Mouse (Mus musculus) A20 (cell line): ENCODE data around the gene B3gnt3.
A peak's percentile ranks its signal among the peaks of the same experiment; 100 is the strongest.
"Not testable (repeated sequence)": the region's sequence is repeated elsewhere in the genome, so short reads cannot be mapped to it uniquely, and the experiment has no call there.

Experiments used
- DNase-seq: peaks from one replicate; pipeline ENCODE4 v3.0.0-alpha.2; 2011; ENCODE audit warnings: low read depth, low spot score

The B3gnt3 gene

DNA sequence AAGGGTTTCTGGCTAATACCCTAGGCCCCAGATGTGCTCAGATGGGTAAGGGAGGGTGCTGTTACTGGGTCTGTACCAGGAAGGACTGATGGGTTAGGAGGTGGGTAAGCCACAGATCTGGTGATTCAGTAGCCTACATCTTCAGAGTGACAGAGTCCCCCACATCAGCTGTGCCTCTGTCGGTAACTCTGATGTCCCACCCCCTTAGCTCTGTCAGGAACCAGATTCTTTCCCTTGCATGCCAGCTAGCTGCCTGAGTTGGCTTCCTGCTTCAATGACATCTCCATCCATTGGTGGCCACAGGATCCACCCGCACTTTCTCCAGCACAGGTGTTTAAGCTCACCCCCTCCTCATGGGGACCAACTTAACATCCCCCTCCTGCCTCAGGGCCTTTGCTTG lies 10.0 kb upstream of the B3gnt3 start:
- no peak for DNase-seq

GRCm38 (mm10) chr8:71709800-71710446 lies 8.3 kb upstream of the B3gnt3 start:
- peak; percentile 86 for DNase-seq

- no peak for DNase-seq
Observed at GRCm38 (mm10) chr8:71709134-71709799, 7.7 kb upstream of the B3gnt3 start.

DNA sequence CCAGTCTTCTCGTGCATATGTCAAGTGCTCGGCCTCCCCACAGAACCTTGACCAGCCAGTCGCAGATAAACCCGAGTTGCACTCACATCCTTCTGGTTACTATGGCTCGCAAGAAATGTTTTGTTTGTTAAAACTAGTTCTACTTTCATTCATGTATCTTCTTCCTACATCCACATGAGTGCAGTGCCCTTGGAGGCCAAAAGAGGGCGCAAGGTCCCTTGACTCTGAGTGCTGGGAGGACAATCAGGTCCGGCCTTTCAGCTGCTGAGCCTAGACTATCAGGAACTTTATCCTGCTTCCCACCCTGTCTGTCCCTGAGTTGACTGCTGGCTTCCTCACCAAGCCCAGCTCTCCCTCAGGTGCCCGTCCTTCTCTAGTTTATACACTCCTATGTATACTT lies 6.3 kb upstream of the B3gnt3 start:
- peak; percentile 80 for DNase-seq

GRCm38 (mm10) chr8:71703400-71703799 lies 1.8 kb upstream of the B3gnt3 start:
- not testable (repeated sequence) for DNase-seq

DNA sequence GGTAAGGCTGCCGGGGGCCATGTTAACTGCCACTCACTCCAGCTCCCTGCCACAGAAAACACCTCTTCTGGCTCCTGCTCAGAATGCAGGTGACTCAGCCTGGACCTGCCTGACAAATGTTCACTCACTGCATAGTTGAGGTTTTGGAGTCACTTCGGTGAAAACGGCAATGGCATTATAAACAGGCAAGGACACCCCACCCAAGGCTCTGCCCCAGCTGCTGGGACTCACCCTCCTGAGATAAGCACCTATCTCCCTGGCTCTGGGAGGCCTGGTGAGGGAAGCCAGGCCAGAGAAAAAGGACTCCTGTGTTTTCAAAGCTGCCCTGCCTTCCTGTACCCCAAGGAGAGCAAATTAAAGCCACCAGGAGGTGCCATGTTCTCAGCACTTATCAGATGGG lies 1.3 kb upstream of the B3gnt3 start:
- DNase-seq, result no peak

- DNase-seq, result no peak
Observed at GRCm38 (mm10) chr8:71702087-71702432, 471 bp upstream of the B3gnt3 start.

DNA sequence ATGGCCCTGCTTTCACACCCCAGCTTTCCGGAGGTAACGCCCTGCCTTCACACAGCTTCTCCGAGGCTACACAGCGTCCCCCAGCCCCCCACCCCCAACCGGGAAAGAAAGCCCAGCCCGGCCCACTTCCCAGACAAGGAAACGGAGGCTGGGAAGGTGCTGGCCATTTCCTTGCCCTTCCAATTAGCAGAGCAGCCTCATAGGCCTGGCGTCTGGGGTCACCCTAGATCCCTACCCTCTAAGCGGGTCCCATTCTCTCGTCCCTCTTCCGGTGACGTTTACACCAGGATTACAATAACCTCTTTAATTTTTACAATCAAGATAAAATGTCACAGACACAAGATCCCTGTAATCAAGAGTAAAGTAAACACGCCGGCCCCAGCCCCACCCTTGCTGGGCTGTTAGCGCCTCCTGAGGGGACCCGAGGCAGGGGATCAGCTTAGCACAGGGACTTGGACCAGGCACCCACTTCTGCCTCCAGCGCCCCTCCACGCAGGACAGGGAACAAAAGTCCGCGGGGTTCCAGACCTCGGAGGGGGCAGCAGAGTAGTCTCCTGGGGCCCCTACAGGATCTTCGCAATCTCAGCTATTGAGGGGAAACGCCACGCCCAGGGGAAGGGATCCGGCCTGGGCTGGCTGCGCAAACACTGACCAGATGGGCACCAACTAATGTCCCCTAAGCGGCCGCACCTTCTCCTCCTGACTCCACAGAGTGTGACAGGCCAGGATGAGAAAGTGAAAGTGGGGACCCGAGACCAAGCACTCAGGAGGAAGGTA lies 908 bp downstream of the B3gnt3 start:
- no peak for DNase-seq

DNA sequence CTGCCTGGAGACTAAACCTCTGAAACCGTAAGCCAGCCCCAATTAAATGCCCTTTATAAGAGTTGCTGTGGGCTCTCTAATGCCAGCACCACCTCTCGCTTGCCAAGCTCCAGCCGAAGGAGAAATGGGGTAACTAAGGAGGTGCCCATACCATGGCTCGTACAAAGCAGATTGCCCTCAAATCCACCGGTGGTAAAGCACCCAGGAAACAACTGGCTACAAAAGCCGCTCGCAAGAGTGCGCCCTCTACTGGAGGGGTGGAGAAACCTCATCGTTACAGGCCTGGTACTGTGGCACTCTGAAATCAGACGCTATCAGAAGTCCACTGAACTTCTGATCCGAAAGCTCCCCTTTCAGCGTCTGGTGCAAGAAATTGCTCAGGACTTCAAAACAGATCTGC lies 6.1 kb downstream of the B3gnt3 start:
- DNase-seq, result not testable (repeated sequence)

DNA sequence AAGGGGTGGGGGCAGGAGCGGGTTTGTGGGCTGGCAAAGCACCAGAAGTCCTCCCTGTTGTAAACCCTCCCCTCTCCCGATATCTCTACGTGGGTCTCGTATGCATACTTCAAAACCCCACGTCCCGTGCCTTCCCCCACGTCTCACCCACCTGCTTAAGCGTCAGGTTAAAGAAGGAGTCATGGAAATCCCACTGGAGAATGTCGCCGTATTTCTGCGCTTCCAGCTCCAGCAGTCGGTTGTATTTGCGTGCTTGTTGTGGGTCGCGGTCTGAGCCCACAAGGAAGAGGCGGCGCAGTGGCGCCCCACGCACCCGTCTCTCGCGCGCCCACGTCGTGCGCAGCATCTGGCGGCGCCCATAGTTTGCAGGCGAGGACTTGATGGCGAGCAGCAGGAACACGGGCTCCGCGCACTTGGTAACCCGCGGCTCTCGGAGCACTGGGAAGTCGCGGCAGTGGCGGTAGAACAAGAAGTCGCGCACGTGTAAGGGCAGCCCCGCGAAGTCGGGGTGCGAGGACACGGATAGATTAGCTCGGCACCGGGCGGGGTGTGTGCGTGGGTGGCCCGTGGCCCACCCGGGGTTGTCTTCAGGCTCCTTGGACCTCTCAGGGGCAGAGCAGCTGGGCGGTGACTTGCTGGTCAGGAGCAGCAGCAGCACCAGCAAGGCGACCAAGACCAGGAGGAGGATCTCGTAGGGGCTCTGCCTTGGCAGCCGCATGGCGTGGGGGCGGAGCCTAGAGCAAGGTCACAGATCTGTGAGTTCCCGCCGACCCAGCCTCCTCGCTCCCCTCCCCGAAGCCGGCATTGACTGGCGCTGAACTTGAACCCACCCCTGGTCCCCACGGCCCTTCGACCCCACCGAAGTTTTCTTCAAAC lies 8.2 kb downstream of the B3gnt3 start:
- no peak for DNase-seq

- no peak for DNase-seq
Observed at GRCm38 (mm10) chr8:71692509-71692908, 9.1 kb downstream of the B3gnt3 start.

GRCm38 (mm10) chr8:71689028-71689427 lies 12.6 kb downstream of the B3gnt3 start, which contains the start of gene Insl3:
TSS of gene Insl3 (plus strand) at chr8:71689214.
- DNase-seq, result no peak

DNA sequence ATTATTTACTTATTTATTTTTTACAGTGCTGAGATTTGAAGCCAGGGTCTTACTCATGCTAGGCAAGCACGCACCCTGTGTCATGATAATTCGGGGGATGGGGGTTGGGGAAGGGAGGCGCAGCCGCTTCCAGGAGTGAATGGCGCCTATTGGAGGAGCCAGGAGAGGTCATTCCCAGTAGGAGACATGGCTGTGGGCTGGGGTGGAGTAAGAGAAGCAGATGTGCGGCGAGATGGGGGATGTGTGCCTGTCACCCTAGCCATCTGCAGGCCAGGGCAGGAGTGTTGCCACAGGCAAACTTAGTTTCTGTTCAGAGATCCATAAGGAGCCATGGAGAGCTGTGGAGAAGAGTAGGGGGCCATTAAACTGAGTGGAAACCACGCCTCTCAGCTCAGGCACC lies 14.0 kb downstream of the B3gnt3 start:
- no peak for DNase-seq

DNA sequence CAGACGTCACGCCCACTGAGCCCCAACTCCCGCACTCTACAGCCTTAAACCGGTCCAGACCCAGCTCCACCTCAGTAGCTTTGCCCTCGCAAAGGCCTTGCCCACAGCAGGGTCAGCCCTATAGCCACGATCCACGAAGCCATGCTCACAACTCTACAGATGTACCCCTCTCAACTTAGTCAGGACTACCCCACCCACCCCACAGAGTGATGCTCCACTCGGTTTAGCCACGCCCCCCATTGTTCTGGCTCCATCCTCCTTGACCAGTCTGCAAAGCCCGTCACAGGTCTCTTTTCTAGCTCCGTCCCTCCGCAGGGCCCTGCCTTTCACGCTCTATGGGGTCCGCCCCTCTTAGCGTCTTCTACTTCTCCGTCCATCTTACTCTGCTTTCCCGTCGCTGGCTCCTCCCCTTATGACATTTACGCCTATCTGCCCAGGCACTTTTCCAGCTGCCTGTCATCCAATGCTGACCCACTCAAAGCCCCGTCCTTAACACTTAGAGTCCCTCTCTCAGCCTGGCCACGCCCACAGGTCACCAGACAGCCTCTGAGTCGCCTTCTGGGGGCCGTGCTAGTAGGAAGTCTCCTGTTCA lies 15.3 kb downstream of the B3gnt3 start:
- no peak for DNase-seq

GRCm38 (mm10) chr8:71685573-71685972 lies 16.0 kb downstream of the B3gnt3 start:
- DNase-seq, result no peak

GRCm38 (mm10) chr8:71684701-71685100 lies 16.9 kb downstream of the B3gnt3 start:
- DNase-seq, result no peak

DNA sequence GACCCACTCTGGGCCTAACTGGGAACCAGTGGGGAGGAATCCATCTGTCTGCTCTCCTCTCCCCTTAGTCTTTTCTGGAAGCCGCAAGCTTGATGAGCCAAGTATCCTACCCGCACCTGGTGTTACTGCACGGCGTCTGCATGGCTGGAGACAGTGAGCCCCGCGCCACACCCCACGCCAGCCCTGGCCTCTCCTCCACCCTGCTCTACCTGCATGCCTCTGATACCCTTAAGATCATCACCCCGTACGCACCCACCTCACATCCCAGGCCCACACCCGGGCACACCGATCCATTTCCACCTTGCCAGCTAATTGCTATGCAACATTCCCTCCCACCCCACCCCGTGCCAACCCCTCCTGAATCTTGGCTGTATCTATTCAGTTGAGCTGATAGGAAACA lies 18.8 kb downstream of the B3gnt3 start:
- DNase-seq, result no peak

GRCm38 (mm10) chr8:71681369-71681915 lies 20.1 kb downstream of the B3gnt3 start:
- DNase-seq, result no peak

DNA sequence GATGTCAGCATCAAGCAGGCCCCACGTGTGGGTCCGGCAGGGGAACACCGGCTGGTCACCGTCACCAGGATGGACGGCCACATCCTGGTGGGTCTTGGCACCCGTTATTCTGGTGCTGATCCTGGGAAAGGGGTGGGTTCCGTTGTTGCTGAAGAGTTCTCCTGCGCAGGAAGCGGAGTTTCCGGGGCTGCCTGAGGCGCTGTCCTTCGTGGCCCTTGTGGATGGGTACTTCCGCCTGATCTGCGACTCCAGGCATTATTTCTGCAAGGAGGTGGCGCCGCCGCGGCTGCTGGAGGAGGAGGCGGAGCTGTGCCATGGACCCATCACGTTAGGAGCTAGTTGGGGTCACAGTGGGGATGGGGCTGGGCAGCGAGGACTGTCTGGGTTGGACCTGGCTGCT lies 21.1 kb downstream of the B3gnt3 start:
- DNase-seq, result no peak

DNA sequence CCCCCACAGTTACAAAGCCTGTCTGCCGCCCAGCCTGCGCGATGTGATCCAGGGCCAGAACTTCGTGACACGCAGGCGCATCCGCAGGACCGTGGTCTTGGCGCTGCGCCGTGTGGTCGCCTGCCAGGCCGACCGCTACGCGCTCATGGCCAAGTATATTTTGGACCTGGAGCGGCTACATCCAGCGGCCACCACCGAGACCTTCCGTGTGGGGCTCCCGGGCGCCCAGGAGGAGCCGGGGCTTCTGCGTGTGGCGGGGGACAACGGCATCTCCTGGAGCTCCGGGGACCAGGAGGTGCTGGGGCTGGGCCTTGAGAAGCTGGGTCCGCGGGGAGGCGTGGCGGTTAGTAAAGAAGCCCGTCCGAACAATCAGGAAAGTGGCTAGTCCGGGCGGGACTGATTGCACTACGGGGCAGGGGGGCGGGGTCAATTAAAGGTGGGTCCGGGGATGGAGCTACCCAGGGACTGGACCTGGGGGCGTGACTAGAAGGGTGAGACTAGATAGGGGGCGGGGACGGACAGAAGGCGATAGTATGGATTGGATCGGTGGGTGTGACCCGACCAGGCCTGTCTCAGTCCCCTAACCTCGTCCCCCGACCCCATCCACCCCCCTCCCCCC lies 21.9 kb downstream of the B3gnt3 start:
- no peak for DNase-seq

DNA sequence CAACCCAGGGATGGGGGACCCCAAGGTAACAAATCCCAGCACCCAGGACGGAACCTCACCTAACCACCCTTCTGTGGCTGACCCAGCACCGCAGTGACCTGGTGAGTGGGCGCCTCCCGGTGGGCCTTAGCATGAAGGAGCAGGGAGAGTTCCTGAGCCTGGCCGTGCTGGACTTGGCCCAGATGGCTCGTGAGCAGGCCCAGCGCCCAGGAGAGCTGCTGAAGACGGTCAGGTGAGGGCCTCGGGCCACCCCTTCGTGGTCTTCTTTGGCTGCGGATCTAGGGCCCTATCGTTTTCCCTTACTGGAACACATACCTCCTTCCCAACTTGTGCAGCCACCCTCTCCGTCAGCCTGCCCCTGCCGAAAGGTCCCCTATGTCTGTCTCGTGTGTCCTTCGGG lies 22.5 kb downstream of the B3gnt3 start:
- DNase-seq, result no peak
